Mouse (Mus musculus) testis, adult 2 months (tissue): ENCODE measurements around the gene Rbm4. TPM values are rescaled to one million over a fixed set of nuclear protein-coding genes. Genes with fewer than 3 reads are reported as not detected.

Experiments used
- H3K27ac ChIP-seq: fragments of 200-500 bp; 2 replicates; pipeline ENCODE4 v1.5.1; 2012; ENCODE audit warnings: low read depth, low read length; ENCODE audit not compliant: control insufficient read depth, insufficient read depth
- H3K27me3 ChIP-seq: fragments of 200-500 bp; 2 replicates; pipeline ENCODE4 v1.6.1; 2012; ENCODE audit warnings: mild to moderate bottlenecking, low read length, moderate library complexity; ENCODE audit not compliant: control insufficient read depth, insufficient read depth
- H3K36me3 ChIP-seq: fragments of 200-500 bp; 2 replicates; pipeline ENCODE4 v1.6.1; 2012; ENCODE audit warnings: mild to moderate bottlenecking, low read length; ENCODE audit not compliant: control insufficient read depth, insufficient read depth
- H3K4me1 ChIP-seq: fragments of 200-500 bp; 2 replicates; pipeline ENCODE4 v1.6.1; 2012; ENCODE audit warnings: low read length; ENCODE audit not compliant: control insufficient read depth, insufficient read depth
- H3K4me3 ChIP-seq: fragments of 200-500 bp; 2 replicates; pipeline ENCODE4 v1.5.1; 2012; ENCODE audit warnings: low read depth, mild to moderate bottlenecking, low read length, moderate library complexity, mixed read lengths; ENCODE audit not compliant: control insufficient read depth
- CTCF ChIP-seq: fragments of 200-500 bp; IDR thresholded peaks from 2 replicates; pipeline ENCODE4 v1.5.1; 2012; ENCODE audit warnings: low read depth, mild to moderate bottlenecking, inconsistent platforms, low read length, moderate library complexity; ENCODE audit not compliant: control insufficient read depth, insufficient read depth, insufficient replicate concordance
- POLR2A ChIP-seq: fragments of 200-500 bp; IDR thresholded peaks from 2 replicates; pipeline ENCODE4 v1.6.1; 2012; ENCODE audit warnings: low read depth, mild to moderate bottlenecking, inconsistent platforms, low read length, moderate library complexity; ENCODE audit not compliant: control insufficient read depth
- polyA plus RNA-seq: library from polyadenylated mRNA; depleted of rRNA; stranded (reverse); fragments of >200 nt; gene quantifications from 2 replicates; pipeline ENCODE4 v1.2.3, GENCODE M21; 2012; rRNA removed

Gene Rbm4
- polyA plus RNA-seq, 1 experiment: 26.4 TPM

- H3K27me3 ChIP-seq: no peaks in the 10 kb centered on the region
- H3K27ac ChIP-seq: no peak overlapping the region
- TF ChIP-seq POLR2A (no peak), CTCF (no peak)
- H3K36me3 ChIP-seq: no peaks in the 10 kb centered on the region
- peaks cover 2% of the 10 kb centered on the region; the same call in 1 of the 2 replicates for H3K4me1 ChIP-seq
- no peak overlapping the region for H3K4me3 ChIP-seq
Observed at GRCm38 (mm10) chr19:4741482-4741881, 52.2 kb downstream of the Rbm4 start.

- TF ChIP-seq POLR2A (no peak), CTCF (no peak)
- Histone ChIP-seq H3K27me3 (no peaks in the 10 kb centered on the region), H3K4me3 (no peak overlapping the region), H3K4me1 (peaks cover 2% of the 10 kb centered on the region; the same call in 1 of the 2 replicates), H3K27ac (no peak overlapping the region), H3K36me3 (no peaks in the 10 kb centered on the region)
Observed at GRCm38 (mm10) chr19:4739762-4740161, 53.9 kb downstream of the Rbm4 start.

GRCm38 (mm10) chr19:4739053-4739452, 54.6 kb downstream of the Rbm4 start:
- H3K36me3 ChIP-seq: no peaks in the 10 kb centered on the region

GRCm38 (mm10) chr19:4737866-4738265, 55.8 kb downstream of the Rbm4 start:
- Histone ChIP-seq H3K36me3 (no peaks in the 10 kb centered on the region), H3K27ac (no peak overlapping the region), H3K4me3 (no peak overlapping the region), H3K4me1 (peaks cover 2% of the 10 kb centered on the region; the same call in 1 of the 2 replicates), H3K27me3 (no peaks in the 10 kb centered on the region)
- TF ChIP-seq CTCF (no peak), POLR2A (no peak)

More at GRCm38 (mm10) chr19:4739053-4739452, 54.6 kb downstream of the Rbm4 start:
- Histone ChIP-seq H3K27me3 (no peaks in the 10 kb centered on the region), H3K27ac (no peak overlapping the region), H3K4me3 (no peak overlapping the region), H3K4me1 (peaks cover 2% of the 10 kb centered on the region; the same call in 1 of the 2 replicates)
- no peak for TF ChIP-seq POLR2A
- TF ChIP-seq CTCF: no peak

Other genes starting within 250 kb of the Rbm4 start
- gene Lrfn4, start 178.2 kb downstream of the Rbm4 start, polyA plus RNA-seq: 1.7 and 1.9 TPM in 2 replicates
- 41.2 and 43.7 TPM in 2 replicates for gene Rce1, start 168.3 kb downstream of the Rbm4 start, polyA plus RNA-seq
- 4.9 and 5.1 TPM in 2 replicates for gene Gm960, start 95.2 kb downstream of the Rbm4 start, polyA plus RNA-seq
- gene Sptbn2, start 82.7 kb downstream of the Rbm4 start, polyA plus RNA-seq: 1.1 and 1.3 TPM in 2 replicates
- gene Rbm4b, start 37.4 kb downstream of the Rbm4 start, polyA plus RNA-seq: 218 and 233 TPM in 2 replicates
- 5.9 and 9.4 TPM in 2 replicates for gene Gm21992, start 17.7 kb upstream of the Rbm4 start, polyA plus RNA-seq
- gene Rbm14, start 17.7 kb upstream of the Rbm4 start, polyA plus RNA-seq: 44.0 and 45.7 TPM in 2 replicates
- 57.9 and 66.4 TPM in 2 replicates for gene Ccs, start 45.4 kb upstream of the Rbm4 start, polyA plus RNA-seq
- gene Ccdc87, start 45.5 kb upstream of the Rbm4 start, polyA plus RNA-seq: 39.4 and 40.3 TPM in 2 replicates
- gene Ctsf, start 61.2 kb upstream of the Rbm4 start, polyA plus RNA-seq: 32.4 and 35.7 TPM in 2 replicates
- gene Actn3, start 84.0 kb upstream of the Rbm4 start, polyA plus RNA-seq: 8.6 and 8.9 TPM in 2 replicates
- gene Zdhhc24, start 84.8 kb upstream of the Rbm4 start, polyA plus RNA-seq: 9.2 and 10.7 TPM in 2 replicates
- gene Bbs1, start 112.7 kb upstream of the Rbm4 start, polyA plus RNA-seq: 15.5 and 16.5 TPM in 2 replicates
- gene Dpp3, start 134.4 kb upstream of the Rbm4 start, polyA plus RNA-seq: 81.8 and 95.7 TPM in 2 replicates
- 0.77 and 0.96 TPM in 2 replicates for gene Peli3, start 149.2 kb upstream of the Rbm4 start, polyA plus RNA-seq
- 76.0 and 89.3 TPM in 2 replicates for gene Mrpl11, start 168.2 kb upstream of the Rbm4 start, polyA plus RNA-seq
- gene Npas4, start 196.4 kb upstream of the Rbm4 start, polyA plus RNA-seq: 1.4 and 1.5 TPM in 2 replicates
- 4.9 and 5.2 TPM in 2 replicates for gene Slc29a2, start 230.0 kb upstream of the Rbm4 start, polyA plus RNA-seq
- gene B4gat1, start 244.9 kb upstream of the Rbm4 start, polyA plus RNA-seq: 3.7 and 4.2 TPM in 2 replicates
- gene AC124502.3, start 245.0 kb upstream of the Rbm4 start, polyA plus RNA-seq: 0.61 and 0.98 TPM in 2 replicates
- 200 and 216 TPM in 2 replicates for gene Brms1, start 247.5 kb upstream of the Rbm4 start, polyA plus RNA-seq